Mouse (Mus musculus) 3T3-L1 (cell line): ENCODE results near the gene Gde1.

Experiments
- DNase-seq: peaks from one replicate; pipeline ENCODE4 v3.0.0-alpha.2; 2015; ENCODE audit warnings: low read depth, low spot score

The Gde1 gene

DNA sequence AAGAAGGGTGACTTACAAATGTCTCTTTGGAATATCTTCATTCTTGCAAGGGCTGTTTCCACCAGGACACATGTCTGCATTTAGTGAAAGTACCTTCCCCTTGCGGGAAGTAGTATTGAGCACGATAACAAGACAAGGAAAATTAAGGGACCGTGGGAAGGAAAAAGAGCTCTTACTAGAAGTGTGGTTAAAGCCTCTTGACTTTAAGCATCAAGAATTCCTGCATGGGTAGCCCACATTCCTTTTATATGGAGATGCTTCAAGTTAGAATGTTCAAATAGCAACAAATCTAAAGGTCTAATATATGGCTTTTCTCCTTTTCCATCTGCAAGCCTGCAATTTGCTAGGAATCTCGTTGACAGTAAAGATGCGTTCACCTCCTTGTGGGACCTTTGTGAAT, 910 bp upstream of the Gde1 start:
- no peak for DNase-seq

DNA sequence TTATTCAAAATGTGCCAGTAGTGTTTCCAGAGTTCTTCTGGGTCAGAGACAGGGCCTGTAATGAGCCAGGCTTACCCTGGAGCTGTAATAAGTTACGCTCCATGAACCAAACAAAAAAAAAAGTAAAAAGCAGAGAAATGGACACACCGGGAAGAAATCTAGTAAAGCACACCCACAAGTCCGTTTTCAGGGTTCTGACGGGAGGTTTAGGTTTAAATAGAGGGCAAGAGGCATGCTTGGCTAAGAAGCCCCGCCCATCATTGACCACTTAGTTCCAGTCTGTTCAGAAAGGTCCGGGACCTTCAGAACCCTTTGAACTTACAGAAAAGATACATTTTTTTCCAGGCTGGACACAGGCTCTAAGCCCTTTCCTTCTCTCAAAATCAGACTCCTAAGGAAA, 473 bp upstream of the Gde1 start:
- DNase-seq = peak; percentile 29

DNA sequence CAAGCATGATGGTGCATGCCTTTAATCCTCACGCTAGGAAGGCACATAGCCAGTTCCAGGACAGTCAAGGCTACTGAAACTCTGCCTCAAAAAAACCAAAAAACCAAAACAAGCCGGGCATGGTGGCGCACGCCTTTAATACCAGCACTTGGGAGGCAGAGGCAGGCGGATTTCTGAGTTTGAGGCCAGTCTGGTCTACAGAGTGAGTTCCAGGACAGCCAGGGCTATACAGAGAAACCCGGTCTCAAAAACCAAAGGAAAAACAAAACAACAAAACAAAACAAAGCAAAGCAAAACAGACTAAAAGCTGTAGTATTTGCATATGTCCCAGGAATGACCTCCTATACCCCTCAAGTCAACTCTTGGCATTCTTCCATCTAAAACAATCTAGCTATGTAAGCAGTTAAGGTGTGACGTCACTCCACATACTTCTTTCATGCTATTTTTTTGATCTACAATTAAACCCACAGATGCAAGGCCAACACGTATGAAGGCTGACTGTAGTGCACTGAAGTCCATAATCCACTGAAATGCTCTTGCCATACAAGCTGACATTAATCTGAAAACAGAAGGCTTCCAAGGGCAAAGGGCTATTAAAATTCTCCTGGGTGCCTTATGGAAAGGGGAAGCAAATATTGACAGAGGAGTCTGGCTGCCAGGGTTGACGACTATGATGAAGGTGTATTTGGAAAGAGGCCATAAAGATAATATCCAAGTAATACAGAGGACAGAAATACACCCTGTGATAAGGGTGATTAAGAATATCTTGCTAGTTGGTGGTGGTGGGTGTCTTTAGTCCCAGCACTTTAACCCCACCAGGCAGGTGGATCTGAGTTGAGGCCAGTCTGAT, 1.4 kb downstream of the Gde1 start:
- DNase-seq = no peak

DNA sequence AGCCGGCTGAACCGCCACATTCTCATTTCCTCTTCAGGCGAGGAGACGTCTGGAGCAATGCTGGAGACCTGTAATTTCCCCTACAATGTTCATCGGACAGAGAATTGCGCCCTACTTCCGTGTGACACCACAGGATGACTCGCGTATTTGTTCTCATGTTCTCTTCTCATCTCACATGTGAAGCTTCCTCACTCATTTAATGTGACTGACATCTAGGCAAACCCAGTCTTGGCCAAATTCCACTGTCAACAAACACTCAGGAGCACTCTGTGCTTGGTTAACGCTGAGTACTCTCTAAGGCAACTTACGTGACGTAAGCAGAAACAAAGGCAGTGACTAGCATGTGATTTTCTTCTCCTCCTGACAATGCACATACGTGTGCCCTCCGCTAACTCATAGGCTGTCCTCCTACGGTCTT, 2.4 kb downstream of the Gde1 start:
- DNase-seq = no peak

DNA sequence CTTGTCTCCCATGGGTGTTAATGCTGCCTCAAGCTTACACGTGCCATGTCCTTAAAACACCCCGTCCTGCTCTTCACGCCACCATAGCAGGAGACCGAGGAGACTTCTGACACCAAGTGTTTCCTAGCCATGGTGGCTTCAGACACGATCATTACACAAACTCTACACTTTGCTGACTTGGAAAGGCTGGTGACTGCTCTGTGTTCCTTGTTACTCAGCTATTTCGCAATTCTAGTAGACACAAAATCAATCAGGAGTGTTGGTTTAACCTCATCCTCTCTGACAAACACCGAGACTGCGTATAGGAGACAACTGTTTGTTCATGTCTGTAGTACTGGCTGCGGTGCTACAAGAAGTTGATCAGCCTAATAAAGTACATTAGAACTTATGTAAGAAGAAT, 6.7 kb downstream of the Gde1 start:
- DNase-seq = peak; percentile 6

DNA sequence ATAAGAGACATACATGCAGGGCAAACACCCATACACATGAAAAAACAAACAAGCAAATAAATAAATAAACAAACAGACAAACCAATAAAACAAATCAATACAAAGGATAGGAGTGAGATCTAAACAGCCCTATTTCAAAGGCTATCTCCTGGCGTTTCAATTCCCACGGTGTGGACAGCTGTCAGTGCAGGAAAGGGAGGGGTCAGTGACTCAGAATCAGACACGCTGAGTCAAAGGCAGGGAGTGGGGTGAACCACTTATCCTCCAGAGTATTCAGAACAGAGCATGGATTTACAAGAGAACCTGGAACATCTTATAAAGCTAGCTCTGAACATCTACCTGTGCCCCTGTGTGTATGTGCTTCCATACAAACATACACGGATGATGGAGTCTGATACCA, 8.4 kb downstream of the Gde1 start:
- peak; percentile 66 for DNase-seq

DNA sequence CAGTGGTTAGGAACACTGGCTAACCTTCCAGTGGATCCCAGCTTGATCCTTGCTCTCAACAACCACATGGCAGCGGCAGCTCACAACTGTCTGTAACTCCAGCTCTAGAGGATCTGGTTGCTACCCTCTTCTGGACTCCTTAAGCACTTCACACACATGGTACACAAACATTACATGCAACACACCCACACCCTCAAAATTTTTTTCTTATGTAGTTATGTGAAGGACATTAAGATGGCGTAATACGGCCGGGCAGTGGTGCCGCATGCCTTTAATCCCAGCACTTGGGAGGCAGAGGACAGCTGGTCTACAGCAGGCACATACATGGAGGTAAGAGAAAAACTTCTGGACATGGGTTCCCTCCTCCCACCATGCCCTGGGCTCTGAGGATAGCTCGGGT, 9.4 kb downstream of the Gde1 start:
- DNase-seq = no peak

DNA sequence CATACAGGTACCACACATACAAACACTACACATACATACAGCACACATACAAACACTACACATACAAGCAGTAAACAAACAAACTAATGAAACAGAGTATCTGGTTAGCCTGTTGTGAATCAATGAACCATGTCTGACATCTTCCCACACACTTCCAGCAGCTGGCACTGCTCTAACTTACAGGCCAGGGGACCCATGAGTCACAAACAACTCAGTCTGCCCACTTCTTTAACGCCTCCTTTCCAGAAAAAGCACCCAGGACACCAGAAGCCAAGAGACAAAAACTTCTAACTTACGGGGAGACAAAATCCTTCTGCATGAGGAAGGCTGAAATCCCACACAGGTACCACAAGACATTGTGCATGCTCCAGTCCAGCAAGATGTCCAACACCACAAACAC, 14.3 kb downstream of the Gde1 start:
- DNase-seq = peak; percentile 31

DNA sequence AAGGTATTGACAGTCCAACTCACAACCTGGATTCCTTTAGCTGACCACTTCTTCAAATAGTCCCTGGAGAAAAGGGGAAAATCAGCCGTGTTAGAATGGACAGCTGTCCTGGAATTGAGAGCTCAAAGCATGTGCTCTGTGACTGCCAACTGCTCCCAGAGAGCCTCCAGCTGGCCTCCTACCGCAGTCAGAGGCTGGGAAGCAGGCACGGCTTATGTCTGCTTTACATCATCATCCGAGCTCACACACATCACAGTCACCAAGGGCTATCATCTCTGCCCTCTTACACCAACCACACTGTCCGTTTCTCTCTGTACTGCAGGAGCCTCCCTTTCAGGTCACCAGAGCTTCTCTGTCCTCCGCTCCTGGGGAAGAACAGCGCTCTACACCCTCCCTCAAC, 16.5 kb downstream of the Gde1 start:
- no peak for DNase-seq

DNA sequence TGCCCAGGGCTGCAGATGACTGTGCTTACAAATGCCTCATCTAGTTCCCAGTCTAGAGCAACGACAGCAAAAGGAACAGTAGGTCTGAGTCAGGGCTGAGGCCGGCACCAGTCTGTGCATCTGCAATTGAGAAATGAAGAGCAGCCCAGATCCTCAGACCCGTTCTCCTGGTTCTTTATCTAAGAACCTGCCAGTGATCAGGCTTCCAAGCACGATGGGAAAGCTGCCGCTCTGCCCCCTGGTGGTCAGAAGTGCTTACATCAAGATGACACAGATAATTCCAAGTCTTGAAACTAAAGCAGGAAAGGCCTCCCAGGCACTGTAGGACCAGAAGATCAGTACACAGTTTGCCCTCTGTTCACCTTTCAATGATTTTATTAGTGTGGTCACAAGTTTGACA, 17.4 kb downstream of the Gde1 start:
- peak; percentile 79 for DNase-seq

DNA sequence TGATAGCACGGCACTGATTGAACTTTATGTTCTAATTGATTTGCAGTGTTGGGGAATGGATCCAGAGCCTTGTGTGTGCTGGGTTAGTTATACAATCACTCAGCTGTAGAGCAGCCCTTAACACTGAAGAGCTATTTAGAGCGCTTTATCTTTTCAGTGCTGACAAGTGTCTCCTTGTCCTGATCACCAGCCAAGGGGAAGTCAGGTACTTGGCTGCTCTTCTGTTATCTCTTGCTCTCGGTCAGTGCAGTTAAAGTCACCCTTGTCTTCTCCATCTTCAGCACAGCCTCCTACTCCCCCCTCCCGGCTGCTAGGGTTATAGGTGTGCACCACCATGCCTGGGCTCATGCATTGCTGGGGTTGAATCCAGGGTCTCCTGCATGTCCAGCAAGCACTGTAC, 28.8 kb downstream of the Gde1 start:
- no peak for DNase-seq

DNA sequence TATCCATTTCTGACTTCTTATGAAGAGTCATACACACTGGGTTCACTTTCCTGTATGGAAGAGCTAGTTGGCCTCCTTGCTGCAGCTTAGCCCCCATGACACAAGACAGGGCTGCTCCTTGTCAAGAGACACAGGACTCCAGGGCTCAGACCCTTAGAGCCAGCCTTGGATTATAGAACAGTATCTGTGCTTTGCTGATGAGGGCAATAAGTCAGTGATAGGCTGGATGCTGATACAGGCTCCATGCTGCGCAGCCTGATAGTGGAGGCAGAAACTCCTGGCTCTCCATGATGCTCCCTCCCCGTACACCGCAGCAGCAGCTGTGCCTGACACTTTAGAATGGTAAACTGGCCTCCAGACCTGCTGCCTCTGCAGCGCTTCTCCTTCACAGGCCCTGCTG, 35.4 kb downstream of the Gde1 start:
- DNase-seq = no peak

DNA sequence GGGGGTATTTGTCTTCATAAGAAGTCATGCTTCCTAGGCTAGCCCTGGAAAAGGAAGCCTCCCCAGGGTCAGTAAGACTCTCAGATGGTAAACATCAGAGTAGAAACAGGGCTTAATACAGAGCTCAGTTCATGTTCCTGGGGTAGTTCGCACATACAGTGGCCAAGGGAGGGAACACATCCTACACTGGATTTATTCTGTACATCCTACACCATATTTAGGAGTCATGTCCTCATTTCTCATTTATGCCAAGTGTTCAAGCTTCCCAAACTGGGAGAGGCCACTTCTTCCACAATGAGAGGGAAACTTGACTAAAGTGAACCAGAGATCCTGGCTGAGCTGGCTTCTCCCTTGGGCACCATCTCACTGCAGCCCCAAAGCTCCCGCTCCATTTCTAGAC, 37.8 kb downstream of the Gde1 start:
- no peak for DNase-seq

DNA sequence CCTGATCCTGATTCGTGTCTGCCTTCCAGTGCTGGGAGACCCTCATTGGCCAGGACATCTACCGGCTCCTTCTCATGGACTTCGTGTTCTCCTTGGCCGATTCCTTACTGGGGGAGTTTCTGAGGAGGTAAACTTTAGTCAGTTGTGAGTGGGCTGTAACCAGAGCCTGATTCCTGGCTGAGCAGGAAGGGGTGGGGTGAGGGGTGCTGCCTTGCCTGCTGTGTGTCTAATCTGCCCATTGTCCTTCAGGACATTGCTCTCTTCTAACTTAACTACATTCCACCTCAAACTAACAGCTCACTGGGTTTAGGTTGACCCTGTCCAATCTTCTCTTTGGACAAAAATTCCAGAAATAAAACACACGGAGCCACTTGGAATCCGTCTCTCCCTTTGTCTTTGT, 48.8 kb downstream of the Gde1 start:
- DNase-seq = no peak

DNA sequence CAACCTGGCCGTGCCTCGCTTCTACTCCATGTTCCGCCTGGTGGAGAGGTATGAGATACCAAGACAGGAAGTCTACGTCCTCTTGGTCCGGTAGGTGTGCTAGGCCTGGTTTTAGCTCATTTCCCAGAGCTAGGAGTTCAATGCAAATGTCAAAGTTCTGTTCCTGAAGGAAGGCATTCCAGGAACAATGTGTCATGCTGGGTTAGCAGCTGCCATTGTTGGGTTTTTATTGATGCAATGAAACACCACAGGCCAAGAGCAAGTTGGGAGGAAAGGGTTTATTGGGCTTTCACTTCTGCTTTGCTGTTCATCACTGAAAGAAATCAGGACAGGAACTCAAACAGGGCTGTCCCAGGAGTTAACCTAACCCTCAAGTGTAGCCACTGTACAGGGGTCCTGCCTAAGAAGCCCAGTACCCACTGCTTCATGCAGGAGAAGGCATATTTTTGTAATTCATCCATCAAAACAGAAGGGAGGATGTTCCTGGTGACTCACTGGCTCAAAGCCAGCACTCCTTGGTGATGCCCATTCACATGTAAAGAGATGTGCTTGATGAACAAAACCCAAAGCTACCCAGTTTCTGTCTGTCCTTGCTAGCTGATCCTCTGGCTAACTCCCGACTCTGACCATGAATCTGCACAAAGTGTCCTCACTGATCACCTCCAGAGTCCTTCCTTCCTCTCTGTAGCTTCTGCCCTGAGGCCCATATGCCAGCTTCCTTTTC, 52.8 kb downstream of the Gde1 start:
- peak; percentile 7 for DNase-seq

DNA sequence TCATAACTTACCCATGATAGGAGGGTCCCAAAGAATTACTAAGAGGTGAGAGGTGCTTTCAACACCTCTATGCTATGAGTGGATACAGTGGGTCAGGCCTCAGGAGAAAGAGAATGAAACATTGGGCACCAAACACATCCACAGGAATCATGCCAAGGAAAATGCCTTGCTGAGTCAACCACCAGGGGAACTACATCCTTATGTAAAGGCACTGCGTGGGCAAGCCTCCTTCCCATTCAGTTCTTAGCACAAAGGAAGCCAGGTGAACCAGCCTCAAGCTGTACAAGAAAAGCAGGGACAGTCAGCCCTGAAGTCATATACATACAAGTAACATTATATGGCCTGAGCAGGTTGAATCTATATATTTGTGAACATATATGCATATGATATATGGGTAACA, 54.7 kb downstream of the Gde1 start:
- peak; percentile 4 for DNase-seq

DNA sequence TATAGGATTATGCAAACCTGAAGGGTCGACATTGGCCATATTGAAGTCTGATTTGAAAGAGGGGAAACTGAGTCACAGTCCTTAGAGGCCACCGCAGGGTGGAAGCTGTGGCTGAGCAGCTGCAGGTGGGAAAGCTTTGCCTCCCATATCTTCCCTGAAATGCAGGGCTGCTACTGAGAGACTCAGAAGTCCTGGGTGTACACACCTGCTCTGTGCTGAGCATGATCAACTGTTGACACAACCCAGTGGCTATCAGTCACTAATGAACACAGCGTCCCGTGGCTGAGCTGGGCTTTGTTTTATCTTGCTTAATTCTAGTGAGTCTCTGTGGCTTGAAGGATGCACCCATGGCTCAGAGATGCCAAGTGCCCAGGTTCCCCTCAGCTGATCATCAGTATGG, 55.5 kb downstream of the Gde1 start:
- no peak for DNase-seq

DNA sequence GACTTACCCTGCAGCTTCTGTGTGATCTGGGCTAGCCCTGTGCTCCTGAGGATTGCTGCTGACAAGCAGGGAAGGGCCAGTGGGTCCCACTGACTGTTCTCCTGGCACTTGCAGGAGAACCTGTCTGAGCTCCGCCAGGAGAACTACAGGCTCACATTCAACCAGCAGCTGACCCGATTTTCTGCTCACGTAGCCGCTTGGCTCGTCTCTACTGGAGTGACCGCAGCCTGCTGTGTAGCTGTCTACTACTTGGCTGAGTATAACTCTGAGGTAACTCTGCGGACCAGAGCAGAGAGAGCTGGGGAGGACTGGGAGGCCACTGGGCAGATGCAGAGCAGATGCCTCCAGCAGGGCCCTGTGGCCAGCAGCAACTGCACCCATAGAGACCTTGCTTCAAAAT, 56.2 kb downstream of the Gde1 start:
- DNase-seq = no peak

DNA sequence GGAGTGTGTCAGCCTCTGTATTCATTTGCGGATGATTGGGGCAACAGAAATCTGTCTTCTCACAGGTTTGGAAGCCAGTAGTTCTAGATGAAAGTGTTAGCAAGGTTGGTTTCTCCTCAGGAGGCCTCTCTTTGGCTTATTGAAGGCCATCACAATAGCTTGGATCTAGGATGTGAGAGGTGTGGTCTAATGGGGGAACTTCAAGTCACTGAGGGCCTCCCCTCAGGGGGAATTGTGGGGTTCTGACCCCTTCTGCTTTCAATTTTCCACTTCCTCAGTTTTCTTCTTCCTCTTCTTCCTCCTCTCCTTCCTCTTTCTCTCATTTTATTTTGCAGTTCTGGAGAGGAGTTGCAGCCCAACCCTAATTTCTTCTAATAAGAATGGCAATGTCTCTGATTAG, 59.3 kb downstream of the Gde1 start:
- no peak for DNase-seq
